Mouse (Mus musculus) monocyte, adult 2 months (primary cell): ENCODE measurements around the gene Actn4.

Source experiments
- DNase-seq, 2 experiments: peaks; one replicate each; pipeline ENCODE4 v3.0.0; 2022; ENCODE audit warnings: low spot score in 2 of 2, low read depth in 1 of 2

Gene Actn4

DNA sequence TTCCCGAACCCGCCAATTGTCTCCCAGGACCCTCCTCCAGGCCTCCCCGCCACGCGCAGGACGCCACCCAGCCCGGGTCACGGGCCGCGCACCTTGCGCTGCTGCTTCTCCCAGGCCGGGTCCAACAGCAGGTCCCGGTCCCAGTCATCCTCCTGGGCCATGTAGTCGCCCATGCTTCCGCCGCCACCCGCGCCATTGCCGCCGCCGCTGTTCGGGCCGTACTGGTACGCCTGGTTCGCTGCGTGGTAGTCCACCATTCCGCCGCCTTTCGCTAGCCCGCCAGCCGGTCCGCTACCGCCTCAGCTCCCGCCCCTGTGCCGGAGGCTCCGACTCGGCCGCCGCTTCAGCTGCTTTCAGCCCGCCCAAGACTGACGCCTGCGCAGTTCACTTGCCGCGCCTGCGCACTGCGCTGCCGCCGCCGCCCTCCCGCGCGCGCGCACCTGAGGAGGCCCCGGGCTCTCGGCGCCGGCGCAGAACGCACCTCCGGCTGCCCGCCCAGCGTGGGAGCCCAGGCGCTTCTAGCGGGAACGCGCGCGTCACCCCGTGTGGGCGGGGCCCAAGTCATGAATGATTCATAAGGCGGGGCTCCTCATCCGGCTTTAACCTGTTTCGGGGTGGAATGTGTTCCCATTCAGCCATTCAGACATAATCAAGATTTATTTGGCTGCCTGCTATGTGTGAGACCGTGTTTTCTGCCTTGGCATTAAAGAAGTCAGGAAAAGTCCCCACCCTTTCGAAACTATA is at the start of gene Actn4:
Actn4 (minus strand) TSS at position 414 of the 744 bp plus-strand sequence.
- peak; percentile 97 to 98 for DNase-seq

DNA sequence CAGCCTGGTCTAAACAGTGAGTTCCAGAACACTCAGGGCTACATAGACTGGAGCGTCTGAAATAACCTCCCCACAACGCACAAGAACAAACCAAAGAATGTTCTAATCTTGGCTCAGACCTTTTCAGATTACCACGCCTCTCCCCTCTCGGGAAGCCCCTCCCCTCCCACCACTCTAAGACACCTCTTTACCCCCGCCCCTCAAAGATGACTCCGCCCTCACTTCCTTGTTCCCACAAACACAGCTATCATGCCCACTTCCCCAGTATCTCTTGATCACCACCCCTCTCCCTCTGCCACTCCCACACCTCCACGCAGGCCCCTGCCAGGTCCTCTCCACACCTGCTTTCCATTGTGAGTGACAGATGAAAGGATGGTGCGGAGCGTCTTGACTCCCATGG is 46.6 kb upstream of the Actn4 start:
- peak in 1 of 2 experiments; percentile 43 for DNase-seq

DNA sequence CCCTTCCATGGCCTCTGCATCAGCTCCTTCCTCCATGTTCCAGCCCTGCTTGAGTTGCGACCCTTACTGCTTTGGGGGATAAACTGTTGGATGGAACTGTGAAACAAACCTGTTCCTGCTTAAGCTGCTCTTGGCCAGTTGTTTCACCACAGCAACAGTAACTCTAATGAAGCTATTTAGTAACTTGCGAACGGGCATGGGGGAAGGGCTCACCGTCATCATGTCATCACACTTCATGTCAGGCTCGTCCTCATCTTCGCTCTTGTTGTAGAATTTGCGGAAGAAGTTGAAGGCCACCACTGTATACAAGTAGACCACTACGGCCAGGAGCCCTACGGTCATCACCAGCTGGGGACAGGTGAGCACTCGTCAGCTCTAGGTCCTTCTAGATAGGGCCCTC is 46.0 kb upstream of the Actn4 start:
- DNase-seq: peak; percentile 35 to 50

DNA sequence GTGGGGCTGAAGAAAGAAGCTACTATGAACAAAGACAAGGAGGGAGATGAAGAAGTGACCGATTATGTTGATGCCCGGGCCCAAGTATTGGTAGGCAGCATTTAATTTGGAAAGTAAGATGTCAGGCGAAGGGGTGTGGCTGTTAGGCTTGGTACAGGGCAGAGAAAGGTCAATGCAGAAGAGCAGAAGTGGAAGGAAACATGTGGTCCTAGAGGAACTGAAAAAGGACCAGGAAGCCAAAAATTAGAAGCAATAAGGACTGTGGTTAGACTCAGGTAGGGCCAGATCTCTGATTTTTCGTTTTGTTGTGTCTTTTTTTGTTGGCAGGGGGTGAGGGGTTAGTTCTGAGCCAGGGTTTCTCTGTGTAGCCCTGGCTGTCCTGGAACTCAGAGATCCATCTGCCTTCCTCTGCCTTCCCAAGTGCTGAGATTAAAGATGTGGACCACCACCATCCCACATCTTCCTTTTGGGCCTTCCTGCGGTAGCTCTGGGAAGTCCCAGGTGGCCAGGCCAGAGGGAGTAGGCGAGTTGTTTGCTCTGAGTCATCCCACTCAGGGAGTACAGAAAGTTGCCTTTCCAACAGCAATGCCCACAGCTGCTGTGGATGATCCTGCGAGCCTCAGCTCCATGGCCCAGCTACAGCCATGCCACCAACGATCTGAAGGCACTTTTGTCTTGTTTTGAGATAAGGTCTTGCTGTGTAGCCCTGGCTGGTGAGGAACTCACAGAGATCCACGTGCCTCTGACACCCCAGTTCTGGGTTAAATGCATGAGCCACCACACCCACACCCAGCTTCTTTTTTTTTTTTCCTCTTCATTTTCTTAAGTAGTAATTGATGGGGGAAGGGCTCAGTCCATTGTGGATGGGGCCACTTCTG is 45.3 kb upstream of the Actn4 start:
- DNase-seq: peak; percentile 22 to 55

DNA sequence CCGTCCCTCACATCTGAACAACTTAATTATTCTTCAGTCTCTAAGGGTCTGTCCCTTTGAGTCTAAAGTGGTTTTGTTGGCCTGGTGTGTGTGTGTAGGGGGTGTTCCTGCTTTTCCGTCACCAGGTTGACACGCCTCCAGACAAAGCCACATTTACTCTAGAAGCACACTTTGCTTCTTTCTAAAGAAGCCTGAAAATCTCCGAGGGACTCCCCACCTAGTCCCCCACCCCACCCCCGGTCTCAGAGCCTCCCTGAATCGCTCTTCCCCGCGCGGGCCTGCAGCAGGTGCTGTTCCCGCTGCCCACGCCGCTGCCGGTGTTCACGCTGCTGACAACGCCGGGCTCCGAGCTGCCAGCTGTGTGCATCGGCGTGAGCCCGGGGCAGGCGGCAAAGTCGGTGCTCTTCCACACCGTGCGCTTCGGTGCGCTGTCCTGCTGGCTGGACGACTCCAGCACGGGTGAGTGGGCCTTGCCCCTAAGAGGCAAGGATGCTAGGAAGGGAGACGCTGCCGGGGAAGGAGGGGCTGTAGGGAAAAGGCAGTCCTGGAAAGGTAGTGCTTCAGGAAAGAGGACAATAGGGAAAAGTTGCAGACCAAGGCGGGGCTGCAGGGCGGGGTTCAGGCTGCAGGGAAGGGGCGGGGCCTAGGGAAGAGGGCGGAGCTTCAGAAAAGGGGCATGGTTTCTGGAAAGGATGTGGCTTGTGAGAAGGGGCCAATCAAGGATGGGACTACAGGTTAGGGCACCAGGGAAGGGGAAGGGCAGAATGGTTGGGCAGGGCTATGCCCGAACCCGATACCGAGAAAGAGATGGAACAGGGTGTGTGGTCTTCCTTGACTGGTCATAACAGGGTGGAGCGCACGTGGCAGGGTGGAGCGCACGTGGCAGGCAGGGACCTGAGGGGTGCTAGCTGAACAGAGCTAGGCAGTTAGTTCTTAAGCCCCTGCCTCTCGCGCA is 38.8 kb upstream of the Actn4 start:
- peak in 1 of 2 experiments; percentile 53 for DNase-seq

DNA sequence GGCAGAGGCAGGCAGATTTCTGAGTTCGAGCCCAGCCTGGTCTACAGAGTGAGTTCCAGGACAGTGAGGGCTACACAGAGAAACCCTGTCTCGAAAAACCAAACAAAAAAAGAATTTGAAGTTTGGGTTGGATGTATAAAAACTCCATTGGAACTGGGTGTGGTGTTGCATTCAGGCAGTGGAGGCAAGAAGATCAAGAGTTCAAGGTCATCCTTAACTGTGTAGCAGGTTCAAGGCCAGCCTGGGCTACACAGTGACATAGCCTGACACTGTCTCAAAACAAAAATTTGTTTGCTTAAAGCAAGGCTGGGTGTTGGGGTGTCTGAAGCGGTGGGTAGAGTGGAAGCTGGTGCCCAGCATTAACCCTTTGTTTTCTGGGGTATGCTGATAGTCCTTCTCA is 31.3 kb upstream of the Actn4 start:
- DNase-seq: no peak

DNA sequence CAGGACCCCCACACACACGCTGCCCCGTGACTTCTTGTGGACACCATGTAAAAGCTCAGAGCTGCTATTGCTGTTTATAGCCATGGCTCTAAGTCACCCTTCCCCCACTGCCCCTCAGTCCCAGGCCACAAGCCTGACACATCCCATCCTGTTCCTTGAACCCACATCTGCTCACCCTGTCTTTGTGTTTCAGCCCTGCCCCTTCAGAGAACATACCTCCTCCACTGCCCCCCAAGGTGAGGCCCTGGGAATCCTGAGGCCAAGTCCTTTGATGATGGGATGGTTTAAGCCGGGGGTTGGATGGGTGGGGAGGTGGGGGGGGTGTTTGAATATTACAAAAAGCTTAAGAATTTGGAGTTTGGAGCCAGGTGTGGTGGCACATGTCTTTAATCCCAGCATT is 30.9 kb upstream of the Actn4 start:
- no peak for DNase-seq

DNA sequence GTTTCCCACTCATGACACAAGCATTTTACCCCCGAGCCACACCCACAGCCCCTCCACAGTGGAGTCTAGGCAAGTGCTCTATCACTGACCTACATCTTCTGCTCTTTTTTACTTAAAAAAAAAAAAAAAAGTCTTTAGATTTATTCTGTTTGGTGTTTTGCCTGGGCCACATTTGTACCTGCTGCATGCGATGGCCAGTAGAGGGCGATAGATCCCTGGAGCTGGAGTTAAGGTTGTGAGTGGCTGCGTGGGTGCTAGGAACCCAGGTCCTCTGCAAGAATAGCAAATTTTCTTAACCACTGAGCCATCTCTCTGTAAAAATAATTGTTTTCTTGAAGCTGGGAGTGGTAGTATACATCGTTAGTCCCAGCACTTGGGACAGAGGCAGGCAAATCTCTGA is 29.5 kb upstream of the Actn4 start:
- DNase-seq: no peak

DNA sequence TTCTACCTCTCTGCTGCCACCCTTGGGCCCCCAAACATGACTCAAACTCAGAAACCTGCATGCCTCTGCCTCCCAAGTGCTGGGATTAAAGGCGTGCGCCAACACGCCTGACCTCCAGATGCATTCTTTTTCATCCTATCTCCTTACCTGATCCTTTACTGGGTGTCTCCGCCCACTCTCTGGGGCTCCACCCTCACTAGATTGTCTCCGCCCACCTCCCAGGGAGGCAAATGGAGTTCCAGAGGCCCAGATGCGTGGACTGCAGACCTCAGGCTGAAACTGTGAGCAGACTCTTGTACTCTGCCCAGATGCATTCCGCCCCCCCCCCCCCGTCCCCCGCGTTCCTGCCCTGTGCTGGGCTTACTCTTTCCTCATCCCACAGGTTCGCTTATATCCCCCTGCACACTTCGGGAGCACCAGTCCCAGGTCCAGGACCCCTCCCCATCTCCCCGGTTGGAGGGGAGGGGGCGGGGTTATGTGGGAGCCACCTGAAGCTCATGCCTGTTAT is 28.7 kb upstream of the Actn4 start:
- DNase-seq: no peak

DNA sequence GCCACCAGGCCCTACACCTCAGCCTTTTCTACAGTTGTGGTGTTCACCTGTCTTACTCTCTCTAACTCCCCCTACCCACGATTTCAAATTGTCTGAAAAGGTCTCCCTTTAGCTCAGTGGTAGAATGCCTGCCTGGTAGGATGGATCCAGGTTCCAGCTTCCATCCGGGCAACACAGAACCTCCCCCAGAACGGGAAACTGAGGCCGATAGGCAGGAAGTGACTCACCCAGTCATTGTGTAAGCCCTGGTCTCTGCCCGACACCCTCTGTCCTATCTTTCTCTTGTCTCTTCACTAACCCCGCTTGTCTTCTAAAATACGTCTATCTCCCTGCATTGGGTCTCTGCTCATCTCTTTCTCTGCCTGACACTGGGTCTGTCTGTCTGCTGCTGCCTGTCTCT is 23.1 kb upstream of the Actn4 start:
- no peak for DNase-seq

DNA sequence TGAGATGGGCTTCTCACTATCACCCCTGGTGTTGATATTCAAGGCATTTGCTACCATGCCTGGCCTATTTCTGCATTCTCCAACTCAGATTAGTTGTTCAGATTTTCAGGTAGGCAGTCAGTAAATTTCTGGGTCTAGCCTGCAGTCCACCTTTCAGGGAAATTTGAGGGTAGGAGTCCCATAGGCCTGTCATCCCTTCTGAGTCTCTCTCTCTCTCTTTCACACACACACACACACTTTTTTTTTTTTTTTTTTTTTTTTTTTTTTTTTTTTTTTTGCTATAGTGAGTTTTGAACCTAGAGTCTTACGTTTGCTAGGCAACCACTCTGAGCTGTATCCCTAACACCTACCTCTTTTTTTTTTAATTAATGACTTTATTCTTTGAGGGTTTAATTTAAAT is 22.3 kb upstream of the Actn4 start:
- no peak for DNase-seq

DNA sequence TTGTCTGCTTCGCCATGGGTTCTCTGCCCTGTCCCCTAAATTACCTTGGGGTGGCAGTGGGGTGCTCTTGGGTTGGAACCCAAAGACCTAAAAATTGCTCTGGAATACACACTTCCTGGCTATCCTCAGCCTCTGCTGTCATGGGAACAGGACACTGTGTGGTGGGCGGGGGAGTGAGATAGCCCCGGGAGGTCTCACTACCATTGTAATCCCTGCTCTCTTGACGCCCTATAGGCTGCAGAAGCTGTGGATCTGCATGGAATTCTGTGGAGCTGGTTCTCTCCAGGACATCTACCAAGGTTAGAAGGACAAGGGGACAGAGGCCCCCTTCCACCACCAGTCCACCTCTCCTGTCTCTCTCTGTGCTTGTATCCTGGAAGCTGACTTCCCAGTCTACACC is 21.7 kb upstream of the Actn4 start:
- DNase-seq: no peak

DNA sequence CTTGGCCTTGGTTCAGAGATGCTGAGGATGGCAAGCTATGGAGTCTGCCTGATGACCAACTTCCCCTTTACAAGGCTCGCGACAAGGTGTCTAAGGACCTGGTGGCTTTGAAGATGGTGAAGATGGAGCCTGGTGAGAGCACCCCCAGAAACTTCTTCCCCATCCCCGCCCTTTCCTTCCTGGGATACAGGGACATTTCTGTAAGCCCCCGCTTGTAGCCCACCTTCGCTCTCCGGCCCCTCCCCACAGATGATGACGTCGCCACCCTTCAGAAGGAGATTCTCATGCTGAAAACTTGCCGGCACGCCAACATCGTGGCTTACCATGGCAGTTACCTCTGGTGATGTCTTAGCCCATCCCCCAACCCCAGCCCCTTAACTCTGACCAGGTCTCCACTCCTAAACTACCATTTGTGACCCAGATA is 21.0 kb upstream of the Actn4 start:
- no peak for DNase-seq

DNA sequence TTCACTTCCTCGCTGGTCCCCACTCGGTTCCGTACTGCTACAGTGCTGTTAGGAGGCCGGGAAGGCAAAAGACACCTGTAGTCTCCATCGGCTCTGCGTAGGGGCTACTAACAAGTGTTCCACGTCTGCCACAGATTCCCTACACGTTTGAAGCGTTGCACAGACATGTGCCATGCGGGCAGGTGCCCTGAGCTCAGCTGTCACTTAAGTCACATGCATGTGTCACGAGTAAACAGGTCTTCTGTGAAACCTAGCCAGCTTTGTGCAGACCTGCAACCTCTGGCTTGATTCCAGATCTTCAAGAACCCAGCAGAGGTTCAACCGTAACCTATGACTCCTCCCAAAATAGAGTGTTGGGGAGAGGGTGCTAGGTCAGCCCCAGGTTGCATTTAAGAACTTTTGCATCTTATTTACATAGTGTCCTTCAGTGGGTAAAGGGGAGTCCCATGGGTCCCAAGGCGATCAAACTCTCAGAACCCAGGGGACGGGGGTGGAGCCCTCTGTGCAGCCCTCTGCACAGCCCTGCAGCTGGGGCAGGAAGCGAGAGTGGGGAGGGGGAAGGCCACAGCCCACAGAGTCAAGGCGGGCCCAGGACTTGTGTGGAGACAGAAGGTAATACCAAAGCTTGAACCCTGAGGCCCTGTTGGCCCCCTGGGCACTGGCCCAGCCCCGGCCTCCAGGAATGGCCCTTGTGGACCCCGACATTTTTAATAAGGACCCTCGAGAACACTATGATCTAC is 20.3 kb upstream of the Actn4 start:
- DNase-seq: peak in 1 of 2 experiments; percentile 49

DNA sequence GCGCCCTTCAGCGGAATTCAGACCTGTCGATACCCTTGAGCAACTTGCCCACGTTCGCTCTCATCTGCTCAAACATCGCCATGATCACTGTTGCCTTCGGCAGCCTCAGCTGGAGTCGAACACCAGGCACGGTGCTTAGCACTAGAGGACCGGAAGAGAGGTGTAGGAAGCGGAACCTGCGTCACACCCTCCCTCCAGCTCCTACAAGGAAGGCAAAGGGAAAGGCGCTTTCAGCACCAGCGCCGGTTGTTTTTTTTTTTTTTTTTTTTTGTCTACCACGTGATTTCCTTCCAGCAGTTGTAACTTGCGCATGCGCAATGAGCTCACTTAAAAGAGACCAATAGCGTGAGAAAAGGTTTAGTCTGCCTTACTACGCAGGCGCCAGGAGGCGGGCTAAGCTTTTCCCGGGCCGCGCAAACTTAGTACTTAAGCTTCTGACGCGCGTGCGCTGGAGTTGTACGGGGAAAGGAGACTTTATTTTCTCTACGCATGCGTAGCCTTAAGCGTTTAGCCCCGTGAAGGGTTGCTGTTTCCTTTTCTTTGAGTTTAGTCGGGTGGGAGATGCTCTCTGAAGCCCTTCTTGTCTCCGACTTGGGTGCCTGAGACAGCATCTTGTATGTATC is 19.6 kb upstream of the Actn4 start, which contains the start of the genes Eif3k and Map4k1:
Eif3k (minus strand) TSS at position 214 of the 623 bp plus-strand sequence.
Map4k1 (plus strand) TSS at position 400 of the 623 bp plus-strand sequence.
- DNase-seq: peak; percentile 92 to 93

DNA sequence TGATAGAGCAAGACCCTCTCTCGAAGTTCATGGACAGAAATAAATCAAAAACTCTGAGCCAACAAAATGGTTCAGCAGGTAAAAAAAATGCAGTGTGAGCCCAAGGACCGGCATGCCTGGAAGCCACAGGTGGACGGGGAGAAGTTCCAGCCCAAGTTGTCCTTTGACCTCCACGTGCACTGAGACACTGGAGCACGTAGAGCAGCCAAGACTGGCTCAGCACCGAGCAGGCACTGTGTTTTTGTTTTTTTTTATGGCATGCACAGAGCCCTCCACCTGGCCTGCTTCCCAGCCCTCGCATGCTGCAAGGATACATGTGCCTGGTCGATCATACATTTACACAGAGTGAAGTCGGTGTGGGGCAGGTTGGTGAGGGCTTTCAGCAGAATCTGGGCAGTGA is 15.4 kb upstream of the Actn4 start:
- no peak for DNase-seq

DNA sequence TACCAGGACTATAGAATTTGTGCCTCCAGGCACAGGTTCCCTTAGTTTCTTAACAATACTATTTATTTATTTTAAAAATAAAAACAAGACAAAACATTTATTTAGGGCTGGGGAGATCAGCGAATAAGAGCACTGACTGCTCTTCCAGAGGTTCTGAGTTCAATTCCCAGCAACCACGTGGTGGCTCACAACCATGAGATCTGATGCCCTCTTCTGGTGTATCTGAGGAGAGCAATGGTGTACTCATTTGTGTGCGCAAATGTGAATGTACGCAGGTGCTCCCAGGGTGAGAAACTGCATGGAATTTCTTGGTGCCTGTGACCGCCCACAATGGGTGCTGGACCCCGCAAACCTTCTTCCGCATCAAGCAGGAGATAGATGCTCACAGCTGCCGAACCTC is 10.9 kb upstream of the Actn4 start:
- DNase-seq: no peak

DNA sequence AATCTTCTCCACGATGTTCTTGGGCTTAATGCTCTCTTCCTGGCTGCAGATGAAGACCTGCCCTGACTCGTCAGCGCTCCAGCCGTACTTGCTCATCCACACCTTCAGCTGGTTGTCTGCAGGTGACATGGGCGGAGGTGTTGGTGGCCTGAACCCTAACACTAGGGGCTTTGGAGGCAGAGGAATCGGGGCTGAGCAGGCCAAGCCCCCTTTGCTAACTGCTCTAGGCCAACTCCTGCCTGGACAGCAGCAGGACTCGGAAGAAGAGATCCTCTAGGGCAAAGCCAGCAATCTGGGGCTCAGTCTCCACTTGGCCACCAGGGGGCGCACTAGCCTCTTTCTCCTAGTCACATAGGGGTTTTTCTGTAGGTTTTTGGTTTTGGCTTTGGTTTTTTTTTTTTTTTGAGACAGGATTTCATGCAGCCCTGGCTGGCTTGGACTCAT is 10.4 kb upstream of the Actn4 start:
- DNase-seq: peak; percentile 56 to 74

DNA sequence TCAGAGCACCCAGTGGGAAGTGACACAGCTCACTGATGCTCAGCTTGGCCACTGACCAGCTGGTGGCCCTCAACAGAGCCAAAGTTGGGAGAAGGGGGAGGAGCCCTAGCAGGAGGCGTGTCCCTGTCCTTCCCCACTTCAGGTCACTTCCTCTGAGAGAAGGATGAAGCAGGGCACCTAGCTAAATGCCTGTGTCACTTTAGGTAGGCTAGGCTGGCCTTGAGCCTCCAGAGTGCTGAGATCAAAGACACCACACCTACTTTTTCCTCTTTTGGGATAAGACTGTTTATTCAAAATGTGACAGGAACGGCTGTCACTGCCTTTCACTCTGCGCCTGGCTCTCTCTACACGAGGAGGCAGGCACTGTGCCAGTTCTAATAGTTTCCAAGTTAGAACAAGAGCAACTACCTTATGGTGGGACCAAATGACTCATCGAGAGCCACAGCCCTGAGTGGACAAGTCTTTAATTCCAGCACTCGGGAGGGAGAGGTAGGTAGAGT is 9.7 kb upstream of the Actn4 start:
- no peak for DNase-seq
